ENCODE assay signal across 31 mouse cellular contexts in the genomic region with DNA sequence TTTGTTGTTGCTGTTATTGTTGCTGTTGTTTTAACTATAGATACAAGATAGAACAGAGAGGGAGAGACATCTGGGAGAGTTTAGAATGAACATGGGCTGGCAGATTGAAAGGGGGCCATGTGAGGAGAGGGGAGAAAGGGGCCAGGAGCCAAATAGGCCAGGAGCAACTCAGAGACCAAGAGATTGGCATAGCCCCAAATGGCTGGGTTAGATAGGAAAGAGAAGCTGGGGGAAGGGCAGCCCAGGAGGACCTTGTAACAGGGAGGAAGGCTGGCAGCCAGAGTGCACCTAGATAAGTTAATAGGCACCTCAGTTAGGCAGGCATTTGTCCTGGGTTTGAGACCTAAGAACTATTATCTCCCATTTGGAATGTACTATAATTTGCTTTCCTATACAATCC. TPM values are rescaled to one million over a fixed set of nuclear protein-coding genes. Genes with fewer than 3 reads are reported as not detected.
DNase-seq lines count a peak whose midpoint lies in the region; ATAC-seq and TF ChIP-seq lines count a peak whose summit lies in the region.
"Had no signal": no experiment of that assay in that cellular context is flagged by ENCODE, and none has a peak within 500 bp of the region (broad histone marks: within the 10 kb centered on the region; RNA-seq: fewer than 3 reads in every experiment).

No protein-coding gene starts in this region.

- TF ChIP-seq CTCF in cerebellum, adult 2 months (IDR thresholded peaks at IDR 0.05; ENCODE audit: borderline replicate concordance, insufficient read depth, low read depth, low read length), result no peak

- peak; percentile 75 to 81 for DNase-seq in cerebellum, postnatal 14 days
- DNase-seq in cerebellum, adult 2 months, result no peak
- DNase-seq in kidney, postnatal 36 days, result peak; percentile 22 to 27
- no peak for DNase-seq in kidney, adult 18-20 months
- no peak for DNase-seq in ES-E14 (ENCODE audit: low read depth, low spot score)
- DNase-seq in right cerebral cortex, postnatal 14 days, result no peak
- DNase-seq: adrenal gland, postnatal 36 days; cerebellum, adult 9-11 months; gastrocnemius, postnatal 25 days; heart, adult 11 months; heart, postnatal 36 days; layer of hippocampus, adult 9-11 months; lung, embryonic 14.5 days; lung, postnatal 14 days had no signal

- in situ Hi-C loops in ES-E14 (cut with MboI; ENCODE audit: low sequenced_read_pairs in 2 of 2, unreplicated experiment in 2 of 2), result no loop called here

- H3K36me3 ChIP-seq in ES-E14 (ENCODE audit: control insufficient read depth, insufficient read depth, low read length, poor library complexity, severe bottlenecking), result peaks cover 4% of the 10 kb centered on the region
- H3K36me3 ChIP-seq: embryonic facial prominence, embryonic 10.5 days; embryonic facial prominence, embryonic 15.5 days; forebrain, embryonic 12.5 days; heart, embryonic 10.5 days; hindbrain, embryonic 12.5 days; limb, embryonic 12.5 days; liver, embryonic 15.5 days; midbrain, embryonic 13.5 days; stomach, embryonic 15.5 days had no signal

- no peak overlapping the region for H3K27ac ChIP-seq in cerebellum, adult 2 months (ENCODE audit: insufficient read depth, low read length)
- H3K27ac ChIP-seq in ES-E14 (ENCODE audit: insufficient read depth, low read depth, low read length, poor library complexity, severe bottlenecking), result peak overlapping the region; percentile 80
- H3K27ac ChIP-seq: embryonic facial prominence, embryonic 10.5 days; embryonic facial prominence, embryonic 15.5 days; forebrain, embryonic 12.5 days; heart, embryonic 10.5 days; hindbrain, embryonic 12.5 days; limb, embryonic 12.5 days; liver, embryonic 15.5 days; midbrain, embryonic 13.5 days; stomach, embryonic 15.5 days had no signal

- no peaks in the 10 kb centered on the region for H3K27me3 ChIP-seq in cerebellum, adult 2 months (ENCODE audit: control insufficient read depth, insufficient read depth, low read length)
- H3K27me3 ChIP-seq: embryonic facial prominence, embryonic 15.5 days; forebrain, embryonic 12.5 days; hindbrain, embryonic 12.5 days; limb, embryonic 12.5 days; liver, embryonic 15.5 days; midbrain, embryonic 13.5 days; stomach, embryonic 15.5 days had no signal

- TF ChIP-seq POLR2A in cerebellum, adult 2 months (IDR thresholded peaks at IDR 0.05; ENCODE audit: borderline replicate concordance, insufficient read depth, low read length), result no peak

- H3K9ac ChIP-seq in ES-E14 (ENCODE audit: insufficient read depth, low read depth, low read length, poor library complexity, severe bottlenecking), result no peak overlapping the region
- H3K9ac ChIP-seq: embryonic facial prominence, embryonic 15.5 days; forebrain, embryonic 12.5 days; hindbrain, embryonic 12.5 days; limb, embryonic 12.5 days; liver, embryonic 15.5 days; lung, embryonic 14.5 days; midbrain, embryonic 13.5 days; stomach, embryonic 15.5 days had no signal

- H3K4me3 ChIP-seq in cerebellum, adult 2 months (replicated peaks; ENCODE audit: insufficient read depth, low read depth, low read length), result no peak overlapping the region
- H3K4me3 ChIP-seq in ES-E14 (ENCODE audit: insufficient read depth in 1 of 2, low read depth in 1 of 2, low read length in 2 of 2, poor library complexity in 1 of 2, severe bottlenecking in 1 of 2), result no peak overlapping the region
- H3K4me3 ChIP-seq: embryonic facial prominence, embryonic 10.5 days; embryonic facial prominence, embryonic 15.5 days; forebrain, embryonic 12.5 days; heart, embryonic 10.5 days; hindbrain, embryonic 12.5 days; limb, embryonic 12.5 days; liver, embryonic 15.5 days; midbrain, embryonic 13.5 days; stomach, embryonic 15.5 days had no signal

- H3K9me3 ChIP-seq in ES-E14 (ENCODE audit: control insufficient read depth, insufficient read depth, low read depth, low read length), result no peaks in the 10 kb centered on the region
- H3K9me3 ChIP-seq: embryonic facial prominence, embryonic 10.5 days; embryonic facial prominence, embryonic 15.5 days; forebrain, embryonic 12.5 days; heart, embryonic 10.5 days; hindbrain, embryonic 12.5 days; limb, embryonic 12.5 days; liver, embryonic 15.5 days; midbrain, embryonic 13.5 days; stomach, embryonic 15.5 days had no signal

- H3K4me1 ChIP-seq in cerebellum, adult 2 months (ENCODE audit: control insufficient read depth, insufficient read depth, low read length), result no peaks in the 10 kb centered on the region
- peaks cover 14 to 19% of the 10 kb centered on the region in 2 experiments; a peak in 3 of 4 replicates for H3K4me1 ChIP-seq in ES-E14 (ENCODE audit: control insufficient read depth in 2 of 2, insufficient read depth in 2 of 2, low read length in 2 of 2, poor library complexity in 1 of 2)
- H3K4me1 ChIP-seq: embryonic facial prominence, embryonic 10.5 days; embryonic facial prominence, embryonic 15.5 days; forebrain, embryonic 12.5 days; heart, embryonic 10.5 days; hindbrain, embryonic 12.5 days; limb, embryonic 12.5 days; liver, embryonic 15.5 days; midbrain, embryonic 13.5 days; stomach, embryonic 15.5 days had no signal

- ATAC-seq in megakaryocyte progenitor cell, adult 5-6 weeks (replicated peaks; ENCODE audit: poor library complexity), result peak; percentile 23
- ATAC-seq: midbrain, embryonic 13.5 days had no signal

TF ChIP-seq in ES-E14, 5 proteins besides CTCF, POLR2A, EP300 and RAD21:
- TF ChIP-seq ZNF384 (IDR thresholded peaks at IDR 0.05; ENCODE audit: low read depth, low read length) (no peak), HCFC1 (IDR thresholded peaks at IDR 0.05; ENCODE audit: borderline replicate concordance, insufficient read depth, low read length) (no peak), ZC3H11A (IDR thresholded peaks at IDR 0.05; ENCODE audit: borderline replicate concordance, low read depth, low read length) (no peak), CHD2 (IDR thresholded peaks at IDR 0.05; ENCODE audit: low read depth, low read length) (no peak), MAFK (IDR thresholded peaks at IDR 0.05; ENCODE audit: insufficient read depth, low read depth, low read length) (no peak)

RNA-seq across cellular contexts. Expression of gene Morc1, which starts 6.4 kb away (rescaled TPM):
- 0.05 TPM in 1 of 2 replicates, not detected in the other for polyA plus RNA-seq in cerebellum, adult 2 months (2012; rRNA removed)
- total RNA-seq in ES-E14 (2012; rRNA removed), result 45.5 and 51.4 TPM in 2 replicates
- total RNA-seq in megakaryocyte progenitor cell, adult 5-6 weeks (2015), result not detected in 2 replicates
- total RNA-seq in megakaryocyte progenitor cell, adult 5-6 weeks (2017), result not detected in 2 replicates
- total RNA-seq: adrenal gland, adult 18-20 months; adrenal gland, postnatal 36 days; heart, postnatal 36 days; liver, adult 2 months; neutrophil, adult 5-6 weeks had no signal
- polyA plus RNA-seq: embryonic facial prominence, embryonic 10.5 days; forebrain, embryonic 12.5 days; hindbrain, embryonic 12.5 days; liver, adult 2 months; liver, embryonic 15.5 days; midbrain, embryonic 13.5 days; neural tube, embryonic 11.5 days had no signal

RNA-seq across cellular contexts. Expression of gene Gm5485, which starts 25.3 kb away (rescaled TPM):
- 0.26 TPM in 1 of 2 replicates, not detected in the other for polyA plus RNA-seq in cerebellum, adult 2 months (2012; rRNA removed)
- not detected in 2 replicates for total RNA-seq in ES-E14 (2012; rRNA removed)
- not detected in 2 replicates for total RNA-seq in megakaryocyte progenitor cell, adult 5-6 weeks (2015)
- total RNA-seq in megakaryocyte progenitor cell, adult 5-6 weeks (2017), result not detected in 2 replicates
- total RNA-seq: adrenal gland, adult 18-20 months; adrenal gland, postnatal 36 days; gastrocnemius, adult 18-20 months; gastrocnemius, postnatal 25 days; heart, postnatal 36 days; left cerebral cortex, postnatal 14 days; liver, adult 2 months; neutrophil, adult 5-6 weeks had no signal
- polyA plus RNA-seq: embryonic facial prominence, embryonic 10.5 days; embryonic facial prominence, embryonic 15.5 days; forebrain, embryonic 12.5 days; heart, embryonic 10.5 days; hindbrain, embryonic 12.5 days; kidney, embryonic 16.5 days; limb, embryonic 12.5 days; liver, adult 2 months; liver, embryonic 15.5 days; lung, embryonic 14.5 days; midbrain, embryonic 13.5 days; neural tube, embryonic 11.5 days had no signal

Comparison
In these comparisons a context has a peak if more than half of its experiments do, and no peak if none do; other contexts are left out.
1. DNase-seq: peak in cerebellum, postnatal 14 days (2 of 2) and kidney, postnatal 36 days (2 of 2); none in cerebellum, adult 2 months (0 of 2), kidney, adult 18-20 months (single experiment), ES-E14 (single experiment) and right cerebral cortex, postnatal 14 days (single experiment).
2. RNA of gene Morc1, which starts 6.4 kb away (total RNA-seq): 45.5 to 51.4 TPM in ES-E14; not detected in megakaryocyte progenitor cell, adult 5-6 weeks; every median in the first group is over 10 times any median in the second.